Mouse (Mus musculus) cortical plate, adult 2 months (tissue): ENCODE measurements around the gene Rabep1.

ENCODE experiments used
- CTCF ChIP-seq: fragments of 200-500 bp; IDR thresholded peaks from 2 replicates; pipeline ENCODE4 v1.5.1; 2011; ENCODE audit warnings: mild to moderate bottlenecking, control low read depth, low read length; ENCODE audit not compliant: insufficient read depth; ENCODE audit errors: extremely low read depth
- POLR2A ChIP-seq: fragments of 200-500 bp; IDR thresholded peaks from 2 replicates; pipeline ENCODE4 v1.6.1; 2011; ENCODE audit warnings: mild to moderate bottlenecking, low read length, control low read depth; ENCODE audit not compliant: insufficient read depth; ENCODE audit errors: extremely low read depth

DNA sequence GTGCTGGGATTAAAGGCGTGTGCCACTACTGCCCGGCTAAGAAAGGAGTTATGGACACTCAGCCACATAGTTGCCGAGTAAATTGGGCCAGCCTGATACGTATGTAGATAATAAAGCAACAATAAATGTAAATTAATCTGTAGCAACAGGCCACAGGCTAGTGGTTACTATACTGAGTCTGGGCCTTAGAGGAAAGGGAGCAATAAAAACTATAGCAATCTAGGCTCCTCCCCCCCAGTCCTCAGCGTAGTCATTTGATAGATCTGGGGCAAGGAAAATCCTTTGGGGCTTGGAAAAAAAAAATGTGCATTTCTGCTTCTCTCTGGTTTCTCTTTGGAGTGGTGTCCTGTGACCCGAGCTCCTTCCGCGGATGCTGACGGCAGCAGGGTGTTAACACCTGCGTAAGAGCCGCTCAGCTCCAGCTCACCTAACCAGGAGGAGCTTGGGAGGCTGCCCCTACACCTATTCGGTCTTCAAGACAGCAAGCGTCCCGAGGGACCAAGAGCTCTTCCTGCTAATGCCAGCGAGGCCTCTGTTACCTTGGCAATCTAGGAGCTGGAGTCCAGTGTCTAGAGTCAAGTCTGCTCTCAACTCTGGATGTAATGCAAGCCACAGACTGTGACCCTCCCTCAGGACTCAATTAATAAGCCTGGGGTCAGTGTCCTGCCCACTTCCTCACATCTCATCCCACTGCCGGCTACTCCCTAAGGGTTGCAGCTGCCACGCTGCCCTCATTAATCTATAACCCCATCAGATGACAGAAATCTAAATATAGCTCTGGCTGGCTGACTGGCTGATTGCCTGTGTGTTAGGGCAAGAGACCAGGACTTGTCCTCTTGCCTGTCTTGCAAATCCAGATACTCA is 22.6 kb upstream of the Rabep1 start:
- no peak for TF ChIP-seq POLR2A
- no peak for TF ChIP-seq CTCF
